Mouse (Mus musculus) ES-Bruce4 (cell line): ENCODE results near the gene Pepd.

Experiments
- CTCF ChIP-seq: IDR thresholded peaks from one replicate; pipeline ENCODE4 v1.8.1; 2011; ENCODE audit warnings: low read depth, low read length
- EP300 ChIP-seq: IDR thresholded peaks from 2 replicates; pipeline ENCODE4 v1.6.1; 2011; ENCODE audit warnings: low read depth, low read length; ENCODE audit not compliant: insufficient read depth
- POLR2A ChIP-seq: IDR thresholded peaks from one replicate; pipeline ENCODE4 v1.8.1; 2011; ENCODE audit warnings: low read length; ENCODE audit not compliant: insufficient read depth

GRCm38 (mm10) chr7:35044719-35045118, 132.5 kb downstream of the Pepd start:
- TF ChIP-seq POLR2A (no peak), EP300 (no peak), CTCF (no peak)
